Mouse (Mus musculus): ENCODE data around the gene Lrp2bp.

Lrp2bp gene

DNA sequence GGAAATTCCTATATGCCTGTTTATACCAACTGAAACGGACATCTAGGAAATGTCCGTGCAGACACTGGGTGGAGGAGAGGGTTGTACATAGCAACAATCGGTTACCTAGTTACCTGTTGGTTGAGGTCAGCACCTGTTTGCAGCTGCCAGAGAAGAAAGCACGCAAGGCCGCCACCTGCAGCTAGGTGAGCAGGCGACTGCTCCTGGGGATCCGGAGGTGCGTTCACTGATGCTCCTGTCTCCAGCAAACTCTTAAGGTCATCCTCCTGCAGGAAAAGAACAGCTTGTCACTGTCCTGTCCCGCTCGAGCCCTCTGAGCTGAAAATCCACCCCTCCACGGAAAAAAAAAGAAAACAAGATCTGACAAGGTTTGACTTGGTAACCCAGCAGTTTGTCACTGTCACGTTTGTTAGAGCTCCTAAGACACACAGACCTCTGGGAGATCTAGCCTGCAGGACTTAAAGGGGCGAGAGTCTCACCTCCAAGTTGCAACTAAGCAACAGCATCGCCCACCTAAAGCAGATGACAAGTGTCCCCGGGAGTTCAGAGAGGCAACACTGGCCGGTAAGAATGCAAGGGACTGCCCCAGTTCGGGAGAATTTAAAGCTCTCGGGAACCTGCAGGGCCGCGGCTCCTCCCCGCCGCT lies at the start of gene Lrp2bp:
TSS of gene Lrp2bp (plus strand) at position 166 of the 646 bp plus-strand sequence.
- DNase-seq (ENCODE audit: low spot score): no peak

DNA sequence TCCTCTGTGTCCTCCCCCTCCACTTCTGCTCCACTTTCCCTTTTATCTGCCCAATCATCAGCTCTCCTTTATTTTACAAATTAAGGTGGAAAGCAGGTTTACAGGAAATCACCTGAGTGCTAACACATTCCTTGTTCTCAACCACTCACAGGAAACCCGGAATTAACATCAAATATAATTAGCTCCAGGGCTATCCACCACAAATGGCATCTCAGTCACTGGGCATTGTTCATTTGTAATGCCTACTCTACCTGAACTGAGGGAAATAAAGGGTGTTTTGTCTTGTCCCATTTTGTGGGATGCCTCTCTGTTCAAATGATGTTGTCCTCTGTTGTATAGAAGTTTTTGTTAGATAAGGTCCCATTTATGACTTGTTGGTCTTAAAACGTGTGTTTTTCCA lies 48.5 kb upstream of the Lrp2bp start:
- DNase-seq (ENCODE audit: low spot score): no peak

DNA sequence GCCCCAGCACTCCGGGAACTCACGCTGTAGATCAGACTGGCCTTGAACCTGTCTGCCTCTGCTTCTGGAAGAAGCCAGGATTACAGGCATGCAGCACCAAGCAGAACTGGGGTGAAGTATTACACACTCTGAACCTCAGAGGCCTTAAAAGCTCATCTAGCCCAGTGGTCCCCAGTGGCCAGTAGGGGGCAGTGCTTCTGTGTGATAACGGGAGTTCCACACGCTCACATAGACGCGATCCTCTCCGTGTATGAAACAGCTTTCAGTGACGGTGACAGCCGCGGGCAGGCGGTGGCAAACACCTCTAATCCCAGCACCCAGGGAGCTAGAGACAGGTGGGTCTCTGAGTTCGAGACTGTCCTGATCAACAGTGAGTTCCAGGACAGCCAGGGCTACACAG lies 28.2 kb upstream of the Lrp2bp start:
- no peak for DNase-seq (ENCODE audit: low spot score)

DNA sequence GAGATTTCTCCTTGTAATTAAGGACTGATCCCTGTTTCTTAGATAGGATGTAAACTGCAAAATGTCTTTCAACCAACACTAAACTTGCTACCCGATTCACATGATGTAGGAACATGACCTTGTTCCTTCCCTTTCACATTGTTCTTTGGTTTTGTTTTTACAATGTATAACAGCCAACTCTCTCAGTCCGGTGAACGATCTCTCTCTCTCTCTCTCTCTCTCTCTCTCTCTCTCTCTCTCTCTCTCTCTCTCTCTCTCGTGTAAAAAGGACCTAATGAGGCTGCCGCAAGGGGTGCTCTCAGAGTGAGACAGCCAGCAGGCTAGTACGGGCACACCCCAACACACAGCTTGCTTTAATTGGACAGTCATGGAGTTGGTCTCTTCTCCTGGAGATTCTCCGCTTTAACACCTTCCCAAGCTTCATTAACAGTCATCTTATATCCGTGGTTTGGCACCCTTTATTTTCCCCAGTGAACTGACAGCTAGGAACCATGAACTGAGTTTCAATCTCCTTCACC lies 25.1 kb upstream of the Lrp2bp start:
- DNase-seq (ENCODE audit: low spot score): no peak

DNA sequence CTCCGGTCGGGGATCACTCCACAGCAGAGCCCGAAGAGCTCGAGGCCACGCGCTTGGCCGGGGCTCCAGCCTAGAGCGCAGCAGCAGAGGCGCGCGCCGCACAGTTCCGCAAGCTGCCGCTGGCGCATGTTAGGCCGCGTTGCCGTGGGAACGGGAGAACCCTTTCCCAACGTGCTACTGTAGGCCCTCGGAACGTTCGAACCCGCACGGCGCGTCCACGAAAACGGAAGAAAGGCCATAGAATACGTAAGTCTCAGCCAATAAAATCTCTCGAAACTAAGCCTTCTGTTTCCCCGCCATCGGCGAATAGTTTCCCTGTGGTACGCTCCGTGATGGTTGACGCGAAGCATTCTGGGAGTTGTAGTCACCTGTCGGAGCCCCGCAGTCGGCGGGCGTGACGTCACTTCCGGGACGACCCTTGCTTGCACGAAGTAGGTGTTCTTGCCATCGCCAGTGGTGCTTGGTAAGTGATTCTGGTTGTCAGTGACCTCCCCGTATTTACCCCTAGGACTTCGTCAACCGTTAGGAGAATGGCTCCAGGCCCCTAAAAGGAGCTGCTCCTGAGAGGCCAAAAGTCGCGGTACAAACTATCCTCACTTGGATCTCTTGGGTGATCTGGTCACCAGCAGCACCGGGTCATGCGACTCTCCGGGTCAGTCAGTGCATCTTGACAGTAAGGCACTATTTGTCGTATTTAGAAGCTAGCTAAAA lies 23.8 kb upstream of the Lrp2bp start, which contains the start of the genes 1700029J07Rik and Ufsp2:
TSS of gene 1700029J07Rik (minus strand) at position 127 of the 711 bp plus-strand sequence.
TSS of gene Ufsp2 (plus strand) at position 403 of the 711 bp plus-strand sequence.
- DNase-seq (ENCODE audit: low spot score): peak; percentile 93

DNA sequence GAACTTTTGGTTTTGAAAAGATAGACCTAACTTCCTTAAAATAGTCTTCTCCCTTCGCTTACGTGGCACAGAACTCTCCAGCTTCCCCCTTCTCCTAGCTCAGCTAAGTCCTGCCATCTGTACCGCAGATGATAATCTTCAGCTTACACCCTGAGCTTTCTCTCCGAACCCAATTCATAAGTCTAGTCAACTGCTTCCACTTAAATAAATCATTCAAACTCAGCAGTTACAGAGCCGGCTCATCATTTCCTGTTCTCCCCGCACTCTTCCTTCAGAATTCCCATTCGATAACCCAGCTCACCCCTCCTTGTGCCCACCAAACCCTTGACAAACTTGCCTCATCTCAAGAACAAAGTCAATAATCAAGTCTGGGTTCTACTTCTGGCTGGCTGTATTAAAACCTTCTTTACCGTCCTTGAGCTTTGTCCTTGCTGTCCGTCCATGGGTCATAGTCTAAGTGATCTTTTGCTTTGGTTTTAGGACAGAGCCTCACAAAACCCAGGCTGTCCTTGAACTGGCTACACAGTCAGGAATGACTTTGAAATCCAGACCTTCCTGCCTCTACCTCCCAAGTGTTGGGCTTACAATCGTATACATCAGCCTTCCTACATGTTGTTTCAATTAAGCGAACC lies 23.1 kb upstream of the Lrp2bp start:
- DNase-seq (ENCODE audit: low spot score): no peak

DNA sequence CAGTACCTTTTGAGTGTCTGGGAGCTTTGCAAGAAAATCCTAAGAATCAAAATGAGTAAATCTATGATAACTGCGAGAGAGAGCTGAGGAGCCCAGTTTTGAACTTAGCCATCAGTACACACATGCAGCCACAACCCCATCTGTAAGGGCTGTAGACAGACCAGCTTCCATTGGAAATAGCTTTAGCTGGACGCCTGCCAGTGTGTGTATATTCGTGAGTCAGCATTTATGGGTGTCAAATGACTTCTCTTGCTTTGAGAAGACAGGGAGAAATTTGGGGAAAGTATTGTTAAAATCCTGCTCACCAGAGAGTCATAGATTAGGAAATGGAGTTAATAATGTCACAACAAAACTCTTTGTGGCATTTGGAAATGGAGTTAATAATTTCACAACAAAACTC lies 12.4 kb upstream of the Lrp2bp start:
- no peak for DNase-seq (ENCODE audit: low spot score)

DNA sequence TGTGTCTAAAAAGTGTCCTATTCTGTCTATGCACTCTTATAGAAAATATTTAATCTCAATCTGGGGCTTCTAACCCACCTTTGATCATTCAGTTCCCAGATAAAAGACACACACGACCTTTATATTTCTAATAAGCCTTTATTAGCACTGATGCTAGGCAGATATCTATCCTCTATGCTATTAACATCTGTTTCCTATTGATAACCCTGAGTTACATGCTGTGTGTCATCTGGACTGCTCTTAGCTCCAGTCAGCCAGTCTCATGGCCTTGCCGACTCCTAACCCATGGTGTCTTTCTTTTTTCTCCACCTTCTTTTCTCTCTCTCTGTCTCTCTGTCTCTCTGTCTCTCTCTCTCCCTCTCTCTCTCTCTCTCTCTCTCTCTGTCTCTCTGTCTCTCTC lies 10.9 kb upstream of the Lrp2bp start:
- no peak for DNase-seq (ENCODE audit: low spot score)

DNA sequence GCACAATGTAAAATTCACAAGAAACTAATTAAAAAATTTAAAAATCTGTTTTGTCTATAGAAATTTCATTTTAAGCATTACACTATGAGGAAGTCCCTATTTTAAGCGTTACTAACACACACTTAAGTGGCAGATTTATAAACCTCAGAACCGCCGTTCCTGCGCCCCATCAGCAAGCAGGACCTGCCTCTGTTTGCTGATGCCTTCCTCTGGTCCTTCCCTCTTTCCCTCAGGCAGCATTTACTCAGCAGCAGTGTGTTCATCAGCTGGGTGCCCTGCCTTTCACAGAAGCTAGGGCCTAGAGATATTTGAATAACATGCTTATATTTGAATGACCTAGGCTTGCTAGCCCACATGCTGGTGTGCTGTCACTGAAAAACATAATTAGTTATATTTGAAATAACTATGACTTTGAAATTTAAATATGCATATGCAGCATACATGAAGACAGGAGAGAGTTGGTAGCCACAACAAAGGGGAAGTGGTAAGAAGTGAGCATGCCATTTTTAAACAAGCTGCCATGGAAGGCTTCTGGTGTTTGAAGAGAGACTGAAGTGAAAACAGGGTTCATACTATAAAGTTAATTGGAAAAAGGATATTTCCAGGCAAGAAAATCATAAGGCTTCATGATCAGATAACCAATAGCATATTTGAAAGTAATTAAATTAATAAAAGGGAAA lies 8.3 kb upstream of the Lrp2bp start:
- no peak for DNase-seq (ENCODE audit: low spot score)

DNA sequence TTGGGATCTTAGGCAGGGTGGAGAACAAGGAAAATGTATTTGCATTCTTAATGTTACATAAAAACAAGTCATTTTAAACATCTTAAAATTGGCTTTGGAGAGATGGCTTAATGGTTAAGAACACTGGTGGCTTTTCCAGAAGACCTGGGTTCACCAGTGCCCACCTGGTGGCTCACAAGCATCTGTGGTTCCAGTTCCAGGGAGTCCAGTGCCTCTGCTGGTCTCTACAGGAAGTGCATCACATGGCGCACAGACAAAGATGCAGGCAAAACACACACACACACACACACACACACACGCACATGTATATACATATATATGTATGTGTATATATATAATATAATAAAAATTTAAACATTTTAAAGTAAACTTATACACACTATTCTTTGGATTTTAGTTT lies 5.0 kb upstream of the Lrp2bp start:
- no peak for DNase-seq (ENCODE audit: low spot score)

DNA sequence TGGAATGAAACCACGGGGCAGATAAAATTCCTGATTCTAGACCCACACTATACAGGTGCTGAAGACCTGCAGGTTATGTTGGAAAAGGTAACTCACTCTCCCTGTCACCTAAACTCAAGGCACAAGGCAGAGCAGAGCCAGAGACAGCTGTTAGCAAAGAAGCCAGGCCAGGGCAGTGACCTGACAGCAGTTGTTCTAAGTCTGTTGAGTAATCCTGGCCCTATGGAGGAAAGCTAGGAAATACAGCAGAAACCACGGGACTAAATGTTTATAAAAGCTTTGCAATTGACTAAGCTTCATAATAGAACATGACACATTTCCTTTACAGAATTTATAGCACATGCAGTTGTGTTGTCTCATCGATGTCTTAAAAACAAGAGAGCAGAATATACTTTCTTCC lies 3.5 kb upstream of the Lrp2bp start:
- no peak for DNase-seq (ENCODE audit: low spot score)

DNA sequence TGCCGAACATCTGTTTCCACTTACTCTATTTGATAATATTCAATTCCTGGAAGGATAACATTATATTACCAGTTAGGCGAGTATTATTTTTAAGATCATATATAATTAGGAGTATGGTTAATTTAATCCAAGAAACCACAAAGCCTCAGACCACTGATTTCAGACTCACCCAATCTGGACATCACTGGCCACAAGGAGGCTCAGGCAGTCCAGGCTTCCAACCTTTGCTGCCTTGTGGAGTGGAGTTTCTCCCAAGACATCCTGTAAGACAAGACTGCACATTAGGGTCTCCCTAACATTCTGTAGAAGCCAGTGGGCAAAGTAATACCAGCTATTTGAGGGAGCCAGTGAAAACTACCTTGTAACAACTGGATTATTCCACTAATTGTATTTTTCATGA lies 875 bp upstream of the Lrp2bp start:
- DNase-seq (ENCODE audit: low spot score): no peak

DNA sequence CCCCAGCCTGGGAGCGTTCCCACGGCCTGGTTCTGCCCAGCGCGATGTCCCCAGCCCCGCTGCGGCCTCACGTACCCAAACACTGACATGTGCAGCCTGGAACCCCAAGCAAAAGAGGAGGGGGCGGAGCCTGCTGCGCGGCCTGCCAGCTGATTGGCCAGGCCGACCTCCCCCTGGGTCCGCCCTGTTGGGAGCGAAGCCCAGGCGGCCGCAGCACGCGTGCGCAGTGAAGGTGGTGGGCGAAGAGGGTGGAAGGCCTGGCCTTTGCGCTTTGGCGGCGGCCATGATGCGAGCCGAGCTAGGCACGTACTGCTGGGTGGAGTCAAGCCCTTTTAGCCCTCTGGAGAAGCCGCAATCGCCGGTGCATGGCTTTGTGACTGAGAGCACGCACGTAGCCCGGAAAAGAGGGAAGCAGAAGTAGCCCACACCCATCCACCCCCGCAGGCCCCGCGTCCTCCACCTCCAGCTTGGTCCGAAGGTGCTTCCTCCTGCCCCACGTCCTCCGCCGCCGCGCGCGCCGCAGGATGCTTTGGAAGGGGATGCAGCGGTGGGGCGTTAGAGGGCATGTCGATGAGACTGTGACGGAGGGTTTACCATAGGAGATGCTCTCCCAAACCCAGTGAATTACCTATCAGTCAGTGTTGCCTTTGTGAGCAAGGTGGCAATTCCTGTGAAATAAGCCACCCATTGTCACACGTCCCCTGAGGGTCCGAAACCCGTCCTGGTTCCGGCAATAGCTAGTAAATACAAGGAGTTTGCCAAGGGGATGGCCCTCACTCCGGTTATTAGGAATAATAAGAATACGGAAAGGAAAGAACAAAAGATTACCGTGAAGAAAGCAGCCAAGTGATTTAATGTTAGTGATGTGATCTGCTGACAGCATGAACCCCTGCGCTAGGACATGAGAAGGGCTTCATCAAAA lies 942 bp downstream of the Lrp2bp start:
- peak; percentile 99 for DNase-seq (ENCODE audit: low spot score)

DNA sequence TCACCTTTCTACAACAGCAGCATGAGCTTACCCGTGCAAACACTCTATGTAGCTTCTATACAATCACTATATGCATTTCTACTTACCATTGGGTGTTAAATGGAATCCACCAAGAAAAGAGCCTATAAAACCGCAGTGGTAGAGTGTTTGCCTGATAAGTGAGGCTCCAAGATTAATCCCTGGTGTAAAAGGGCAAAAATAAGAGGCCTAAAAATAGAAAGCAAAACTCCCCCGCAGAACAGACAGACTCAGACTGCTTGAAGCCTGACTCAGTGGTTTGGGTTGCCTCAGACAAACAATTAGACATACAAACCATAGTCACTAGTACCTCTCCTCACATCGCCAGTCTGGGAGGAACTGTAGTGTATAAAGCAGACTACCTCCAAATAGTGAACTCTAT lies 6.5 kb downstream of the Lrp2bp start, which contains the start of gene Ankrd37:
TSS of gene Ankrd37 (minus strand) at position 112 of the 400 bp plus-strand sequence.
- DNase-seq (ENCODE audit: low spot score): no peak

DNA sequence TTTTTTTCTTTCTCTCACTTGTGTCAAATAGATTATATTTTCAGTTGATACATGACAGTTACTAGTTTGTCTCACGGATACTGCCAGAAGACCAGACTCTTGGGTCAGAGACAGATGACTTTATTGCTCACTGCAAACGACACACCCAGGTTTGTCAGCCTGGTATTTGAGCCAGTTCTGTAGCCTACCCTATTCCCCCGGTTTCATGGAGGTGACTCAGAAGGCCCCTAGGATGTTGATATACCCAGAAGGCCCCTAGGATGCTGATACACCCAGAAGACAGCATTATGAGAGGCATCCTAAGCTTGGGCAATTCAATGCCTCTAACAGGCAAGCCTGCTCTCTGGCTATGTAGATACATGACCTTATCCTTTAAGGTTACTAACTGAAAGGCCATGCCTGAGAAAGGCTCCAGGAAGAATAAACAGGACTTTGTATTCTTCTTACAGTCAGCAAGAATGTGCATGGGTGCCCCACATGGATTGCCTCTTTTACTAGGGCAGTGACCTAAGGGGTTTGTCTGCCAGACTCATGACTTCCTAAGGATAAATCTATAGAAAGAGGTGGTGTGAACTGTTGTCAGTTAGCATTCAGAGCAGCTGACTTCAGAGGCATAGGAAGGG lies 8.1 kb downstream of the Lrp2bp start:
- no peak for DNase-seq (ENCODE audit: low spot score)

DNA sequence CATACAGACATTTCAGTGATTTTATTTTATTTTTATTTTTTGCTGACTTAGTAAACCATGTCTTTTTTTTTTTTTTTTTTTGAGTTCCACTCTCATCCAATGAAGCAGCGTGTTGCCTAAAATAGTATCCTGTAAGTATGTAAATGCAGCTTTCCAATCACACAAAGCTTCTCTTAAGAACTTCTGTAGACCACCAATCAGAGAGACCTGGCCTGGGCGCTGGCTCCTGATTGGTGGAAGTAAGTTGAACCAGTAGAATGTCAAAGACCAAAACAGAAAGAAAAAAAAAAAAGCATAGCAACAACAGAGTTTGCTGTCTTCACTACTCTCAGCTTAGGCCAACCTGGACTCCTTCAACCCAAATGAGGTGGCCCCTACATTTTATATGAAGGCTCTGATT lies 11.2 kb downstream of the Lrp2bp start:
- DNase-seq (ENCODE audit: low spot score): no peak

DNA sequence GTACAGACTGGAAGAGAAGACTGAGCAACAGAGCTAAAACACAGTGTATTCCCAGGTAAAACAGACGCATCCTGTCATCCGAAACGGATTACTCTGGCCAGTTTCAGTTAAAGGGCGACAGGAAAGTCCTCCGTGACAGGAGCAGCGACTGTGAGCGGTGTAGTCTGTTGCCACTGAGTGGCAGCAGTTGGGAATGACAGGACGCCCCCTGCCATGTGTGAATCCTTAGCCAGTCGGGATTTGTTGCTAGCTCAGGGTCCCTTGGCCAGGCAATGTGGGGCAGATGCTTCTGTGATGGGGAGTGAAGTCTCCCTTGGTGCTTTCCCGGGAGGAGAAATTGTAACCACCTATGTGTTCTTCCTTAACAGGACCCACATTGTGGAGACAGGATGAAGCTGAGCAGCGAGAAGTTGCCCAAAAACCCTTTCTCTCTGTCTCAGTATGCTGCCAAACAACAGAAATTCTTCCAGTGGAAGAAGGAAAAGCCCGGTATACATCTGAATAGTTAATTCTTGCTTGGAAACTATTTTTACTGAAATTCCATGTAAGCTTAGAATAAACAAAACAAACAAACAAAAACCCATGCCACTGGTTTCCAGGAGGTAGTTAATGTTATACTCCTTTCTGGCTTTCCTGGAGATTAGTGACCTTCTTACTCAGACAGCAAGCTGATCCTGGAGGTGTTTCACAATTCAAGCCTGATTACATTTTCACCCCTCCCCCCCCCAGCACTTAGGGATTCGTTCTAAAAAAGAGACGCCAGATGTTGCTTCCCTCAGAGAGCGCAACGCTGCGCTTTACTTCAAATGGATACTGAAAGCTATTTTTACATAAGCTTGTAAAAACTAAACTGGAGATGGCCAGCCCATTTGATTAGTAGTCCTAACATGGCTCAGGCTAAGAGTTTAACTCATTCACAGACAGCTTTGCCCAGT lies 11.9 kb downstream of the Lrp2bp start:
- DNase-seq (ENCODE audit: low spot score): no peak

DNA sequence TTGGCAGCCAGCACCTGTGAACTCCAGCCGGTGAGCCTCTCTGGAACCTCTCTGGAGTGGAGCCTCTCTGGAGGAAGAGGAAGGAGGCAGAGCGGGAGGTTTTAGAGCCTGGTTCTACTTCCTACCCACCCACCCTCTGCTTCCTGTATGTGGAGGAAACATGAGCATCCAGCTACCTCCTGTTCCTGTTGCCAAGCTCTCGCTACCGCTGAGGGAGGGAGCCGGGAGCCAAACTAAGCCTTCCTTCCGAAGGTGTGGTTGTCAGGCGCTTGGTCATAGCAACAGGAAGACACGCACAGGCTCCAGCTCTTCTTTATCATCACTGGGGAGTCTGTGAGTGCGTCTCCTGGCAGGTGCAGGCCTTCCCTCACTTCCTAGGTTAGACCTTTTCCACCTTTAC lies 23.1 kb downstream of the Lrp2bp start:
- no peak for DNase-seq (ENCODE audit: low spot score)

DNA sequence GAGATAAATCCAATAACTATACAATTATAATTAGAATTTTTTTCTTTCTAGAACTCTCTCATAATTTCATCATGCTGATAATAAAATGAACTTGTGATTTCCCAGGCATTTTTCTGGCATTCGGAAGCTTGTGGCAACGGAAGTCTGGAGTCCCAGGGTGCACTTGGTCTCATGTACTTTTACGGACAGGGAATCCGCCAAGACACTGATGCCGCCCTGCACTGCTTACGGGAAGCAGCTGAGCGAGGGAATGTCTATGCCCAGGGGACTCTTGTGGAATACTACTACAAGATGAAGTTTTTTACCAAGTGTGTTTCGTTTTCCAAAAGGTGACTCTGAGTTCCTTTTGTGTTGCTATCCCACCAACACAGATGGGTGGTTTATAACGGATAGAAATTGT lies 23.7 kb downstream of the Lrp2bp start:
- DNase-seq (ENCODE audit: low spot score): no peak

DNA sequence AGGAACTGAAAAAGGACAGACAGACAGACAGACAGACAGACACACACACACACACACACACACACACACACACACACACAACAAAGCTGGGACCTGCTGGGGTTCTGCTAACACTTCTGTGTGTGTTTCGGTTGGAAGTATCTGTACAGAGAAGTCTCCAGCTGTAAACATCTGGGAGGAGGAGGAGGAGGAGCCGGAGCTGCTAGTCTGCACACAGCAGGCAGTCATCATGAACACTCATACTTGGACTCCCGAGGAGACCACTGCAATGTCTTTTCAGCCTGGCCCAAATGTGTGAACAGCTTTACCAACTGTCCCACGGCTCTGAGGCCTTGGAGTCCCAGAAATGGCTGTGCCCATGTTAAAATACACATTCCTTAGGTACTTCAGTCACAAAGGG lies 25.3 kb downstream of the Lrp2bp start:
- DNase-seq (ENCODE audit: low spot score): no peak

All from ovary, postnatal 36 days (tissue).